ENCODE assay signal across 7 mouse cellular contexts in the genomic region with DNA sequence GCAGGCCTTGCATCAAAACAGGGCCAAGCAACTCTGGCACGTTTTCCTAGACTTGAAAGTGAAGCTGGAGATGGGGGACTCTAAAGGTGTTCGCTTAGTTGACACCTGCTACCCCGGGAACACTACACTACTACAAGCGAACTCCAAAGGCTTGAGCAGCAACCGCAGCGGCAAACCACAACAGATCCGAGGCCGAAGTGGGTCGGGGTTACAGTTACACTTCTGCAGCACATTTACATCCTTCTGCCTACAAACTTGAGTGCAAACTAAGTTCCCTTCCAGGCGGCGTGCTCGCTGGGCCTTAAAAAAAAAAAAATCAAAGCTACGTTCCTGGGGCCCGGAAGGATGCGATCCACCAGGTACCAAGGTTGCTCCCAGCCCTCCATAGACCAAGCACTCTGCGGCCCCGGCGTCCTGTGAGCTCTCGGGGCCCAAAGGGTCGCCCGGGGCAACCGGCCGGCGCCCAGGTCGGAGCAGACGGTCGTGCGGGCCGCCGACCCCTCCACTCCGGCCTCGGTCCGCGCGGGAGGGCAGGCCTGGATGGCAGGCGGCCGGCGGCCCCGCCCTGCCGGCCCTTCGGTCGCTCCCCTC. TPM values are rescaled to one million over a fixed set of nuclear protein-coding genes. Genes with fewer than 3 reads are reported as not detected.
A peak's percentile ranks its signal among the peaks of the same experiment; 100 is the strongest.
DNase-seq lines count a peak whose midpoint lies in the region; ATAC-seq and TF ChIP-seq lines count a peak whose summit lies in the region.

No protein-coding gene starts in this region.

- under 1% methylated on average over 19 of the region's 42 CpGs for WGBS in forebrain, embryonic 14.5 days
- under 1% methylated on average over 42 of the region's 42 CpGs for WGBS in intestine, postnatal 0 days

- H3K4me1 ChIP-seq in forebrain, embryonic 14.5 days (ENCODE audit: control insufficient read depth, insufficient read depth, low read length) = peaks cover 27% of the 10 kb centered on the region
- peaks cover 14% of the 10 kb centered on the region for H3K4me1 ChIP-seq in intestine, postnatal 0 days (replicated peaks; ENCODE audit: control insufficient read depth, insufficient read depth, low read length)

- H3K27ac ChIP-seq in forebrain, embryonic 14.5 days (ENCODE audit: low read depth, low read length) = peak overlapping the region; percentile 94
- peak overlapping the region; percentile 99 for H3K27ac ChIP-seq in intestine, postnatal 0 days (ENCODE audit: low read depth, low read length)

- peak overlapping the region; percentile 93 for H3K4me3 ChIP-seq in forebrain, embryonic 14.5 days (ENCODE audit: low read depth, low read length)
- peak overlapping the region; percentile 84 for H3K4me3 ChIP-seq in intestine, postnatal 0 days (ENCODE audit: low read depth, low read length)

- DNase-seq in spleen, adult 12 weeks (ENCODE audit: low spot score) = peak; percentile 10
- no peak for DNase-seq in spleen, adult 18-20 months
- DNase-seq in adrenal gland, postnatal 36 days = peak; percentile 18 to 22
- peak; percentile 35 for DNase-seq in forebrain, embryonic 14.5 days (ENCODE audit: low spot score)
- peak; percentile 18 for DNase-seq in testis, postnatal 14 days (ENCODE audit: low spot score)

- H3K9ac ChIP-seq in forebrain, embryonic 14.5 days (ENCODE audit: low read length) = peak overlapping the region; percentile 97
- peak overlapping the region; percentile 96 for H3K9ac ChIP-seq in intestine, postnatal 0 days (ENCODE audit: low read depth, low read length)

- peak; percentile 43; the same call in 1 of the 2 replicates for ATAC-seq in forebrain, embryonic 14.5 days
- no peak for ATAC-seq in intestine, postnatal 0 days
- ATAC-seq in megakaryocyte progenitor cell, adult 5-6 weeks (replicated peaks; ENCODE audit: poor library complexity) = peak; percentile 20

- H3K27me3 ChIP-seq in forebrain, embryonic 14.5 days (replicated peaks; ENCODE audit: control insufficient read depth, insufficient read depth, low read length) = no peaks in the 10 kb centered on the region
- H3K27me3 ChIP-seq in intestine, postnatal 0 days (replicated peaks; ENCODE audit: control insufficient read depth, insufficient read depth, low read length) = no peaks in the 10 kb centered on the region

- peak overlapping the region; percentile 82 for H3K4me2 ChIP-seq in forebrain, embryonic 14.5 days (ENCODE audit: low read length)
- H3K4me2 ChIP-seq in intestine, postnatal 0 days (replicated peaks; ENCODE audit: low read depth) = peak overlapping the region; percentile 74

- no peak for TF ChIP-seq CTCF in intestine, postnatal 0 days (IDR thresholded peaks at IDR 0.05; ENCODE audit: low read depth)

- H3K9me3 ChIP-seq in forebrain, embryonic 14.5 days (replicated peaks; ENCODE audit: control insufficient read depth, low read length) = no peaks in the 10 kb centered on the region
- H3K9me3 ChIP-seq in intestine, postnatal 0 days (ENCODE audit: control insufficient read depth) = no peaks in the 10 kb centered on the region

- H3K36me3 ChIP-seq in forebrain, embryonic 14.5 days (ENCODE audit: control insufficient read depth, insufficient read depth, low read length) = no peaks in the 10 kb centered on the region
- 0 out of 2 replicates have a peak, but pooled peaks cover under 1% of the 10 kb centered on the region for H3K36me3 ChIP-seq in intestine, postnatal 0 days (ENCODE audit: control insufficient read depth, insufficient read depth)

RNA-seq across cellular contexts. Expression of a gene that starts 1.5 kb away (rescaled TPM):
- 10 to 100 TPM; 62.9 to 68.2 TPM for total RNA-seq in adrenal gland, postnatal 36 days (2021)
- polyA plus RNA-seq in forebrain, embryonic 14.5 days (2014; fragmentation: Nextera tagmentation; extraction: Ambion mirVana) = 23.8 and 25.4 TPM in 2 replicates
- 13.1 and 13.4 TPM in 2 replicates for polyA plus RNA-seq in intestine, postnatal 0 days (2015; fragmentation: Nextera tagmentation; extraction: Ambion mirVana)
- total RNA-seq in megakaryocyte progenitor cell, adult 5-6 weeks (2015) = 37.6 and 39.7 TPM in 2 replicates
- total RNA-seq in megakaryocyte progenitor cell, adult 5-6 weeks (2017) = 24.8 and 29.1 TPM in 2 replicates

Comparison
In these comparisons a context has a peak if more than half of its experiments do, and no peak if none do; other contexts are left out.
1. DNase-seq: peak in spleen, adult 12 weeks (single experiment), adrenal gland, postnatal 36 days (2 of 2), forebrain, embryonic 14.5 days (single experiment) and testis, postnatal 14 days (single experiment); none in spleen, adult 18-20 months (0 of 2).